In genomic region chr4:135477851-135478250, GRCm38 (mm10) we compare ENCODE assay signal across 33 mouse cellular contexts. TPM values are rescaled to one million over a fixed set of nuclear protein-coding genes. Genes with fewer than 3 reads are reported as not detected.
"Had no signal": no experiment of that assay in that cellular context is flagged by ENCODE, and none has a peak within 500 bp of the region (broad histone marks: within the 10 kb centered on the region; RNA-seq: fewer than 3 reads in every experiment).

No protein-coding gene starts in this region.

- DNase-seq: gastrocnemius, adult 2 months; gastrocnemius, postnatal 10 days; gastrocnemius, postnatal 25 days; heart, adult 18-20 months; heart, postnatal 10 days; heart, postnatal 4 days; kidney, adult 18-20 months; kidney, adult 8-10 months; kidney, postnatal 14 days; kidney, postnatal 36 days; layer of hippocampus, adult 9-11 months; layer of hippocampus, postnatal 36 days; liver; liver, embryonic 13.5 days; liver, postnatal 0 days had no signal

- H3K4me1 ChIP-seq: heart, embryonic 12.5 days; intestine, embryonic 15.5 days; kidney, embryonic 15.5 days; limb, embryonic 12.5 days had no signal

- ATAC-seq: hindbrain, embryonic 16.5 days; inflammation-experienced regulatory T-cells, adult 6 months; intestine, embryonic 15.5 days; intestine, postnatal 0 days; liver, postnatal 0 days had no signal

- H3K27ac ChIP-seq: gastrocnemius, adult 2 months; heart, embryonic 10.5 days; hindbrain, embryonic 10.5 days; hindbrain, embryonic 12.5 days; hindbrain, embryonic 14.5 days; intestine, embryonic 15.5 days; kidney, embryonic 15.5 days; kidney, postnatal 0 days; limb, embryonic 10.5 days; limb, embryonic 12.5 days; liver, embryonic 13.5 days; liver, embryonic 15.5 days had no signal

- H3K4me3 ChIP-seq: gastrocnemius, adult 2 months; heart, embryonic 10.5 days; heart, embryonic 12.5 days; hindbrain, embryonic 10.5 days; hindbrain, embryonic 12.5 days; intestine, embryonic 15.5 days; kidney, embryonic 15.5 days; limb, embryonic 10.5 days; limb, embryonic 12.5 days; liver, embryonic 13.5 days; liver, embryonic 15.5 days had no signal

- H3K9me3 ChIP-seq: heart, embryonic 10.5 days; heart, embryonic 12.5 days; hindbrain, embryonic 10.5 days; hindbrain, embryonic 12.5 days; intestine, embryonic 15.5 days; kidney, embryonic 15.5 days; limb, embryonic 10.5 days; limb, embryonic 12.5 days; liver, embryonic 13.5 days; liver, embryonic 15.5 days had no signal

- H3K36me3 ChIP-seq: heart, embryonic 10.5 days; heart, embryonic 12.5 days; intestine, embryonic 15.5 days; limb, embryonic 10.5 days; limb, embryonic 12.5 days had no signal

- H3K27me3 ChIP-seq: heart, embryonic 12.5 days; hindbrain, embryonic 12.5 days; intestine, embryonic 15.5 days; kidney, embryonic 15.5 days; limb, embryonic 12.5 days; liver, embryonic 13.5 days; liver, embryonic 15.5 days had no signal

- H3K4me2 ChIP-seq: heart, embryonic 12.5 days; hindbrain, embryonic 12.5 days; hindbrain, embryonic 14.5 days; intestine, embryonic 15.5 days; kidney, embryonic 15.5 days; limb, embryonic 12.5 days; liver, embryonic 11.5 days; liver, embryonic 13.5 days; liver, embryonic 15.5 days had no signal

- H3K9ac ChIP-seq: heart, embryonic 12.5 days; hindbrain, embryonic 12.5 days; hindbrain, embryonic 14.5 days; intestine, embryonic 15.5 days; kidney, embryonic 15.5 days; limb, embryonic 12.5 days; liver, embryonic 13.5 days; liver, embryonic 15.5 days; liver, postnatal 0 days had no signal

RNA-seq across cellular contexts. Expression of gene Stpg1, which starts 16.7 kb away (rescaled TPM):
- total RNA-seq: gastrocnemius, adult 2 months; gastrocnemius, postnatal 10 days; gastrocnemius, postnatal 4 days; granulocyte monocyte progenitor cell, adult 5-6 weeks; heart, postnatal 10 days; heart, postnatal 25 days; heart, postnatal 4 days had no signal
- polyA plus RNA-seq: limb, embryonic 10.5 days; liver, embryonic 13.5 days; liver, embryonic 15.5 days; liver, postnatal 0 days had no signal
